Mouse (Mus musculus) limb, embryonic 12.5 days (tissue): ENCODE measurements around the gene 4930470P17Rik. TPM values are rescaled to one million over a fixed set of nuclear protein-coding genes. Genes with fewer than 3 reads are reported as not detected.
"Not testable (repeated sequence)": the region's sequence is repeated elsewhere in the genome, so short reads cannot be mapped to it uniquely, and the experiment has no call there.

Experiments used
- ATAC-seq: fragments of 200-750 bp; cut with Nextera tagmentation; 2 replicates; pipeline ENCODE4 v1.8.0; 2017; ENCODE audit warnings: low read depth, moderate TSS enrichment; ENCODE audit not compliant: insufficient number of reproducible peaks, insufficient read depth, low FRiP score, low TSS enrichment
- H3K27ac ChIP-seq: fragments of 300-500 bp; sonication (generic); 2 replicates; pipeline ENCODE4 v1.5.1; 2016; ENCODE audit warnings: mild to moderate bottlenecking, moderate library complexity
- H3K27me3 ChIP-seq: fragments of 300-500 bp; sonication (generic); 2 replicates; pipeline ENCODE4 v1.6.1; 2016; ENCODE audit warnings: mild to moderate bottlenecking, moderate library complexity
- H3K36me3 ChIP-seq: fragments of 300-500 bp; sonication (generic); 2 replicates; pipeline ENCODE4 v1.6.1; 2016; ENCODE audit warnings: mild to moderate bottlenecking, moderate library complexity
- H3K4me1 ChIP-seq: fragments of 300-500 bp; sonication (generic); replicated peaks from 2 replicates; pipeline ENCODE4 v1.6.1; 2016
- H3K4me2 ChIP-seq: fragments of 300-500 bp; sonication (generic); 2 replicates; pipeline ENCODE4 v1.6.1; 2016; ENCODE audit warnings: mild to moderate bottlenecking, moderate library complexity
- H3K4me3 ChIP-seq: fragments of 300-500 bp; sonication (generic); replicated peaks from 2 replicates; pipeline ENCODE4 v1.5.1; 2016; ENCODE audit warnings: mild to moderate bottlenecking
- H3K9ac ChIP-seq: fragments of 300-500 bp; sonication (generic); replicated peaks from 2 replicates; pipeline ENCODE4 v1.6.1; 2016; ENCODE audit warnings: mild to moderate bottlenecking, moderate library complexity
- H3K9me3 ChIP-seq: fragments of 300-500 bp; sonication (generic); 2 replicates; pipeline ENCODE4 v1.6.1; 2016; ENCODE audit warnings: mild to moderate bottlenecking, moderate library complexity
- WGBS: fragments of 180-500 bp; shearing (Covaris S2); methylation state at CpG from one replicate; pipeline ENCODE4 v1.1.7; 2016; 5-methylcytosine and 5-hydroxymethylcytosine counted together
- polyA plus RNA-seq: library from polyadenylated mRNA; unstranded; fragments of >200 nt; fragmentation: Nextera tagmentation; extraction: Ambion mirVana; gene quantifications from 2 replicates; pipeline ENCODE4 v1.2.1, GENCODE M21; 2016

4930470P17Rik gene
- polyA plus RNA-seq, 1 experiment from 2014 or later = not detected

- not testable (repeated sequence) for H3K27ac ChIP-seq, ATAC-seq, H3K9ac ChIP-seq, H3K36me3 ChIP-seq, H3K9me3 ChIP-seq, H3K4me1 ChIP-seq, H3K4me3 ChIP-seq, H3K4me2 ChIP-seq, H3K27me3 ChIP-seq
- WGBS = 85% methylated on average over 1 of the region's 1 CpGs
Observed at GRCm38 (mm10) chr2:170624201-170624880, 22.5 kb upstream of the 4930470P17Rik start.

DNA sequence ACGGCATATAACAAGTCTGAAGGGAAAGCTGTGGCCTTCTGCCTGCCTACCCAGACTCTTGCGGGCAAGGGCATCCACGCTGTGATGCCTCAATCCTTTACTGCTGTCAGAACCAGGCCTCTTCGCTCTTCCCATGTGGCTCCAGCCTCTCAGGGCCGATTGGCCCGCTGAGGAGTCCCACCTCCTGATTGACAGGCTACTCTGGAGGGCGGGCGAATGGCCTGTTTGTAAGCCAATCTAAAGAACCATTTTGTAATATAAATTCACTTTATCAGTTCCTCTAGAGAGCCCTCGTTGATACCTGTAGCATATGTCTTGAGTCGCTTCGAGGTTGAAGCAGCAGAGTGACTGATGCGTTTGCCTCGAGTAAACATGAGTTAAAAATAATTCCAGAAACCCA, 21.2 kb upstream of the 4930470P17Rik start:
- WGBS = 88% methylated on average over 13 of the region's 13 CpGs
- ATAC-seq = no peak
- Histone ChIP-seq H3K4me1 (no peaks in the 10 kb centered on the region), H3K4me3 (no peak overlapping the region), H3K9me3 (no peaks in the 10 kb centered on the region), H3K27me3 (peaks cover 5% of the 10 kb centered on the region; the same call in 1 of the 2 replicates), H3K36me3 (no peaks in the 10 kb centered on the region), H3K4me2 (no peak overlapping the region), H3K9ac (no peak overlapping the region), H3K27ac (no peak overlapping the region)

- WGBS = 70% methylated on average over 12 of the region's 12 CpGs
- Histone ChIP-seq H3K27me3 (peaks cover 18% of the 10 kb centered on the region), H3K9ac (no peak overlapping the region), H3K36me3 (no peaks in the 10 kb centered on the region), H3K27ac (no peak overlapping the region), H3K4me2 (no peak overlapping the region), H3K4me1 (peaks cover 3% of the 10 kb centered on the region; the same call in 1 of the 2 replicates), H3K9me3 (no peaks in the 10 kb centered on the region), H3K4me3 (no peak overlapping the region)
- ATAC-seq = no peak
Observed at GRCm38 (mm10) chr2:170618862-170619492, 17.2 kb upstream of the 4930470P17Rik start.

DNA sequence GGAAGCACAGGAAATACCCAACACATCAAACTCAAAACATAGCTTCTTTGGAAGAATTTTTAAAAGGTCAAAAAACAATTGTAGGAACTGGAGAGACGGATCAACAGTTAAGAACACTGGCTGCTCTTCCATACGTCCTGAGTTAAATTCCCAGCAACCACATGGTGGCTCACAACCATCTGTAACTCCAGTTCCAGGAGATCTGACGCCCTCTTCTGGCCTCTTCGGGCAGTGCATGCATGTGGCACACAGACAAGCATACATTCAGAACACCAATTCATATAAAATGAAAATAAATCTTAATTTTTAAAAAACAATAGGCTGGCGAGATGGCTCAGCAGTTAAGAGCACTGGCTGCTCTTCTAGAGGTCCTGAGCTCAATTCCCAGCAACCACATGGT, 10.0 kb upstream of the 4930470P17Rik start:
- not testable (repeated sequence) for H3K4me3 ChIP-seq, H3K9me3 ChIP-seq, ATAC-seq, H3K4me2 ChIP-seq, H3K27ac ChIP-seq, H3K9ac ChIP-seq, H3K36me3 ChIP-seq
- H3K4me1 ChIP-seq = peaks cover 11% of the 10 kb centered on the region
- peaks cover 15% of the 10 kb centered on the region; the same call in 1 of the 2 replicates for H3K27me3 ChIP-seq
- 91% methylated on average over 5 of the region's 5 CpGs for WGBS

DNA sequence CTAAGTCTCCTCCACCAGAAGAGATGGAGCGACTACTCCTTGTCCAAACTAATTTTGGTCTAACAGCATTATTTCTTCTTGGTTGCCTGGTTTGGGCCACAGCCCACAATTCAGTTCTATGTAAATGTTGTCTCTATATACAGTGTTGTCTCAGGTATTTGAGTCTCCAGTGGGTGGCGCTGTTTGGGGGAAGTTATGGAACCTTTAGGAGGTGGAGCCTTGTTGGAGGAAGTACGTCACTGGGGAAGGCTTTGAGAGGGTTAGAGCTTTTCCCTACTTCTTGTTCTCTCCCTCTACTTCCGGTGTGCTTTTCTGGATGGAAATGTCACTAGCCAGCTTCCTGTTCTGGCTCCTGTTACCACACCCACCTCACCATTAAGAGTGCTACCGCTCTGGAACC, 646 bp downstream of the 4930470P17Rik start:
- ATAC-seq = no peak
- H3K27ac ChIP-seq = no peak overlapping the region
- WGBS = 83% methylated on average over 5 of the region's 5 CpGs
- peaks cover 5% of the 10 kb centered on the region for H3K9me3 ChIP-seq
- no peak overlapping the region for H3K4me2 ChIP-seq
- no peaks in the 10 kb centered on the region for H3K27me3 ChIP-seq
- H3K36me3 ChIP-seq = no peaks in the 10 kb centered on the region
- no peak overlapping the region for H3K4me3 ChIP-seq
- H3K4me1 ChIP-seq = peaks cover 6% of the 10 kb centered on the region
- H3K9ac ChIP-seq = no peak overlapping the region

GRCm38 (mm10) chr2:170597586-170597985, 4.2 kb downstream of the 4930470P17Rik start:
- H3K9me3 ChIP-seq = peaks cover 6% of the 10 kb centered on the region
- H3K4me2 ChIP-seq = no peak overlapping the region
- H3K36me3 ChIP-seq = no peaks in the 10 kb centered on the region
- H3K4me1 ChIP-seq = peaks cover 6% of the 10 kb centered on the region
- H3K4me3 ChIP-seq = no peak overlapping the region
- WGBS = 5% methylated on average over 2 of the region's 2 CpGs
- no peak overlapping the region for H3K27ac ChIP-seq
- H3K9ac ChIP-seq = no peak overlapping the region
- no peaks in the 10 kb centered on the region for H3K27me3 ChIP-seq
- ATAC-seq = no peak

- ATAC-seq = no peak
- no peak overlapping the region for H3K9ac ChIP-seq
- H3K4me1 ChIP-seq = peaks cover 6% of the 10 kb centered on the region
- H3K4me3 ChIP-seq = no peak overlapping the region
- H3K4me2 ChIP-seq = no peak overlapping the region
- no peaks in the 10 kb centered on the region for H3K36me3 ChIP-seq
- no peaks in the 10 kb centered on the region for H3K27me3 ChIP-seq
- WGBS = 0% methylated on average over 1 of the region's 1 CpGs
- H3K9me3 ChIP-seq = peaks cover 6% of the 10 kb centered on the region
- H3K27ac ChIP-seq = no peak overlapping the region
Observed at GRCm38 (mm10) chr2:170596726-170597125, 5.1 kb downstream of the 4930470P17Rik start.

- Histone ChIP-seq H3K4me3 (no peak overlapping the region), H3K9ac (no peak overlapping the region), H3K4me1 (no peaks in the 10 kb centered on the region), H3K9me3 (peaks cover 6% of the 10 kb centered on the region), H3K36me3 (no peaks in the 10 kb centered on the region), H3K27ac (no peak overlapping the region), H3K27me3 (no peaks in the 10 kb centered on the region), H3K4me2 (no peak overlapping the region)
- 73% methylated on average over 6 of the region's 6 CpGs for WGBS
- ATAC-seq = no peak
Observed at GRCm38 (mm10) chr2:170592161-170592560, 9.7 kb downstream of the 4930470P17Rik start.

GRCm38 (mm10) chr2:170588369-170588900, 13.4 kb downstream of the 4930470P17Rik start:
- Histone ChIP-seq H3K27ac (no peak overlapping the region), H3K9me3 (no peaks in the 10 kb centered on the region), H3K36me3 (no peaks in the 10 kb centered on the region), H3K4me3 (no peak overlapping the region), H3K27me3 (0 out of 2 replicates have a peak, but pooled peaks cover 2% of the 10 kb centered on the region), H3K4me1 (0 out of 2 replicates have a peak, but pooled peaks cover 3% of the 10 kb centered on the region), H3K4me2 (no peak overlapping the region), H3K9ac (no peak overlapping the region)
- WGBS = 77% methylated on average over 9 of the region's 9 CpGs
- no peak for ATAC-seq

GRCm38 (mm10) chr2:170584678-170585077, 17.1 kb downstream of the 4930470P17Rik start:
- H3K9me3 ChIP-seq = no peaks in the 10 kb centered on the region
- H3K9ac ChIP-seq = no peak overlapping the region
- no peak overlapping the region for H3K4me3 ChIP-seq
- H3K4me2 ChIP-seq = no peak overlapping the region
- no peak for ATAC-seq
- no peaks in the 10 kb centered on the region for H3K36me3 ChIP-seq
- 92% methylated on average over 13 of the region's 13 CpGs for WGBS
- 0 out of 2 replicates have a peak, but pooled peaks cover 3% of the 10 kb centered on the region for H3K4me1 ChIP-seq
- no peak overlapping the region for H3K27ac ChIP-seq
- H3K27me3 ChIP-seq = 0 out of 2 replicates have a peak, but pooled peaks cover 2% of the 10 kb centered on the region

DNA sequence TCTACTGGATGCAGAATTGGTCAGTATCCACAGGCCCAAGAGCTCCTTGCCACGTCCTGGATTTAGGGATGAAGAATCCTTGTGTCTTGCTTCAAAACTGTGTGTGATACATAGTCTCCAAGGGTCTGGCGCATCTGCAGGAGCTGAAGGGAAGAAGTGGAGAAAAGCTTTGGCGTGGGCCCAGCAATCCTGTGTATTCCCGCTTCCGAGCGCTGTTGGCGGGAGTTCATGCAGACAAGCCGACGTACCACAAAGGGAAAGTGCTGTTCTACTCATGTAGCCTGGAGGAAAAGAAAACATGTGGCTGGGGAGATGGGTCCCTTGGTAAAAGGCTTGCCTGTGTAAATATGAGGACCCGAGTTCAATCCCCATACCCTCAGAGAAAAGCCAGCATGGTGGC, 22.3 kb downstream of the 4930470P17Rik start:
- Histone ChIP-seq H3K4me2 (no peak overlapping the region), H3K9ac (no peak overlapping the region), H3K4me3 (no peak overlapping the region), H3K36me3 (no peaks in the 10 kb centered on the region), H3K27me3 (0 out of 2 replicates have a peak, but pooled peaks cover 1% of the 10 kb centered on the region), H3K9me3 (no peaks in the 10 kb centered on the region), H3K4me1 (no peaks in the 10 kb centered on the region), H3K27ac (no peak overlapping the region)
- no peak for ATAC-seq
- 89% methylated on average over 10 of the region's 10 CpGs for WGBS
